Mouse (Mus musculus): ENCODE data around the gene Snx3. TPM values are rescaled to one million over a fixed set of nuclear protein-coding genes. Genes with fewer than 3 reads are reported as not detected.

Gene Snx3
- polyA plus RNA-seq, 1 experiment from 2014 or later: 336 TPM

Other genes starting within 250 kb of the Snx3 start
- gene Foxo3, start 225.3 kb upstream of the Snx3 start, polyA plus RNA-seq (2015; fragmentation: Nextera tagmentation; extraction: Ambion mirVana): 9.4 and 10.0 TPM in 2 replicates
- gene Afg1l, start 23.5 kb upstream of the Snx3 start, polyA plus RNA-seq (2015; fragmentation: Nextera tagmentation; extraction: Ambion mirVana): 6.4 and 7.9 TPM in 2 replicates
- 1.7 and 1.8 TPM in 2 replicates for gene Nr2e1, start 81.6 kb downstream of the Snx3 start, polyA plus RNA-seq (2015; fragmentation: Nextera tagmentation; extraction: Ambion mirVana)
- gene Ostm1, start 81.8 kb downstream of the Snx3 start, polyA plus RNA-seq (2015; fragmentation: Nextera tagmentation; extraction: Ambion mirVana): 12.9 and 14.9 TPM in 2 replicates

Measured in embryonic facial prominence, embryonic 15.5 days (tissue).